Mouse (Mus musculus): ENCODE measurements around the gene Fam193b. TPM values are rescaled to one million over a fixed set of nuclear protein-coding genes. Genes with fewer than 3 reads are reported as not detected.
"Not testable (repeated sequence)": the region's sequence is repeated elsewhere in the genome, so short reads cannot be mapped to it uniquely, and the experiment has no call there.

Fam193b gene
- polyA plus RNA-seq, 1 experiment from 2014 or later = 34.3 TPM

DNA sequence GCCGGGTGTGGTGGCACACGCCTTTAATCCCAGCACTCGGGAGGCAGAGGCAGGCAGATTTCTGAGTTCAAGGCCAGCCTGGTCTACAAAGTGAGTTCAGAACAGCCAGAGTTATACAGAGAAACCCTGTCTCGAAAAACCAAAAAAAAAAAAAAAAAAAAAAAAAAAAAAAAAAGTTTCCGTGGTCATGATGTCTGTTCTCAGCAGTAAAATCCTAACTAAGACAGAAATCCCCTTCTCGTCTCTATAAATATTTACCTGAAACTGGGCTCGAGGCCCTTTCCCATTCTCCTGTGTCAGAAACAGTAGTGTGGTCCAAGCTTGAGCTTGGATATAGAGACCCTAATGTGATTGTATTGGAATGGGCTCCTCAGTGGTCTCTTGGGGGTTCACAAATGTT is 6.0 kb upstream of the Fam193b start:
- DNase-seq (ENCODE audit: low spot score); H3K9me3 ChIP-seq (replicated peaks; ENCODE audit: control insufficient read depth, low read length); H3K9ac ChIP-seq (ENCODE audit: low read length); H3K4me1 ChIP-seq (ENCODE audit: control insufficient read depth, insufficient read depth, low read length); H3K4me3 ChIP-seq (ENCODE audit: low read depth, low read length); H3K27ac ChIP-seq (ENCODE audit: low read depth, low read length); ATAC-seq; H3K36me3 ChIP-seq (ENCODE audit: control insufficient read depth, insufficient read depth, low read length); H3K4me2 ChIP-seq (ENCODE audit: low read length); H3K27me3 ChIP-seq (replicated peaks; ENCODE audit: control insufficient read depth, insufficient read depth, low read length): not testable (repeated sequence)
- 91% methylated on average over 7 of the region's 7 CpGs for WGBS

DNA sequence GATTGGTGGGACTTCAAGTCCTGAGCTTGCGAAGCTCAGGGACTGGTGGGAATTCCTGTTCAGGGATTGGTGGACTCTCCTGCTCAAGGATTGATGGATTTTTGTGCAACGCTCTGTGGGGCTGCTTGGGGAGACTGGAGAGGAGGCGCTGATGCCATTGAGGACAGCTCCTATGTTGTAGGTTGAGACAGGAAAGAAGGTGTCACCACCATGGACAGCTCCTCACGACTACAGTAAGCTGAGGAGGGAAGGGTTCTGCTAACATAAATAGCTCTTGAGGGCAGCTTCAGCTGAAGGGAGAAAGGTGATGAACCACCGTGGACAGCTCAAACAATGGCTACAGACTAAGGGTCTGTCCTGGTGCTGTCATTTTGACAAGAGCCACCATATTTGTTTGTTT is 5.0 kb upstream of the Fam193b start:
- Histone ChIP-seq H3K9me3 (replicated peaks; ENCODE audit: control insufficient read depth, low read length) (no peaks in the 10 kb centered on the region), H3K27ac (ENCODE audit: low read depth, low read length) (no peak overlapping the region), H3K9ac (ENCODE audit: low read length) (no peak overlapping the region), H3K4me3 (ENCODE audit: low read depth, low read length) (no peak overlapping the region), H3K27me3 (replicated peaks; ENCODE audit: control insufficient read depth, insufficient read depth, low read length) (no peaks in the 10 kb centered on the region), H3K4me2 (ENCODE audit: low read length) (no peak overlapping the region), H3K36me3 (ENCODE audit: control insufficient read depth, insufficient read depth, low read length) (no peaks in the 10 kb centered on the region), H3K4me1 (ENCODE audit: control insufficient read depth, insufficient read depth, low read length) (no peaks in the 10 kb centered on the region)
- WGBS = 67% methylated on average over 5 of the region's 5 CpGs
- ATAC-seq (no peak), DNase-seq (ENCODE audit: low spot score) (no peak)

DNA sequence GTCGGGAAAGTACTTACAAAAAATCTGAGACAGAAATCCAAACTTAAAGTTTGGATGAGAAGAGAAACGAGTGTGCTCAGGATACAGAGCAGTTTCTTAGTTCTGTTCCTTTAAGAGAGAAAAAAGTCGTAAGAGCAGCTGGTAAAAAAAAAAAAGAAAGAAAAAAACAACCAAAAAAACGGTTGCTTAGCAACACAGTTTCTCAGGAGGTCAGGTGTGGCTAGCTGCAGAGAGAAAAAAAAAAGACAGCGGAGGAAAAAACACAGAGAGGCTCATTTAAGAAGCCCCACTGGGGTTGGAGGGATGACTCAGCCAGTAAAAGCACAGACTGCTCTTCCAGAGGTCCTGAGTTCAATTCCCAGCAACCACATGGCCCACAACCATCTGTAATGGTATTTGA is 3.4 kb upstream of the Fam193b start:
- WGBS = 76% methylated on average over 5 of the region's 5 CpGs
- Histone ChIP-seq H3K4me2 (ENCODE audit: low read length) (no peak overlapping the region), H3K27ac (ENCODE audit: low read depth, low read length) (no peak overlapping the region), H3K36me3 (ENCODE audit: control insufficient read depth, insufficient read depth, low read length) (no peaks in the 10 kb centered on the region), H3K9me3 (replicated peaks; ENCODE audit: control insufficient read depth, low read length) (no peaks in the 10 kb centered on the region), H3K4me1 (ENCODE audit: control insufficient read depth, insufficient read depth, low read length) (peaks cover 6% of the 10 kb centered on the region), H3K4me3 (ENCODE audit: low read depth, low read length) (no peak overlapping the region), H3K27me3 (replicated peaks; ENCODE audit: control insufficient read depth, insufficient read depth, low read length) (no peaks in the 10 kb centered on the region), H3K9ac (ENCODE audit: low read length) (no peak overlapping the region)
- DNase-seq (ENCODE audit: low spot score) (peak; percentile 16), ATAC-seq (no peak)

DNA sequence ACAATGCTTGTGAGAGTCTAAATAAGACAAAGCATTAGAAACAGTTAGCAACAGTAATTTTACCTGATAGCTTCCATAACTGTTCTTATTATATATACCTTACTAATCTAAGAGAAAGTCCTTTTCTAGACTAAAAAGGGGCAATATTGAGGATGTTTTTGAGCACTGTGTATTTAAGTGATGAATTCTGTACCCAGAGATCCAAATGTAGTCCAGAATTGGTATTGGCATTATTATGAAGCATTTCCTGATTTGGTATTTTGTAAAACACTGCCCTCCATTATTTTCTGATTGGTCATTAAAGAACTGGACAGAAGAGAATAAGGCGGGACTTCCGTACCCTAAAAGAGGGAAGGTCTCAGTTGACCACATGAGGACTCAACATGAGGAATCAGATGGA is 2.5 kb upstream of the Fam193b start, which contains the start of gene Tmed9:
Tmed9 (plus strand) TSS at position 301 of the 400 bp plus-strand sequence.
- Histone ChIP-seq H3K4me3 (ENCODE audit: low read depth, low read length) (no peak within 1 kb of the TSS), H3K27ac (ENCODE audit: low read depth, low read length) (no peak within 1 kb of the TSS), H3K4me2 (ENCODE audit: low read length) (no peak within 1 kb of the TSS), H3K9me3 (replicated peaks; ENCODE audit: control insufficient read depth, low read length) (no peaks in the 10 kb centered on the region), H3K36me3 (ENCODE audit: control insufficient read depth, insufficient read depth, low read length) (peaks cover 1% of the 10 kb centered on the region; the same call in 1 of the 2 replicates), H3K4me1 (ENCODE audit: control insufficient read depth, insufficient read depth, low read length) (peaks cover 10% of the 10 kb centered on the region), H3K9ac (ENCODE audit: low read length) (no peak within 1 kb of the TSS), H3K27me3 (replicated peaks; ENCODE audit: control insufficient read depth, insufficient read depth, low read length) (no peaks in the 10 kb centered on the region)
- 96% methylated on average over 2 of the region's 2 CpGs for WGBS
- ATAC-seq (no peak), DNase-seq (ENCODE audit: low spot score) (no peak)

DNA sequence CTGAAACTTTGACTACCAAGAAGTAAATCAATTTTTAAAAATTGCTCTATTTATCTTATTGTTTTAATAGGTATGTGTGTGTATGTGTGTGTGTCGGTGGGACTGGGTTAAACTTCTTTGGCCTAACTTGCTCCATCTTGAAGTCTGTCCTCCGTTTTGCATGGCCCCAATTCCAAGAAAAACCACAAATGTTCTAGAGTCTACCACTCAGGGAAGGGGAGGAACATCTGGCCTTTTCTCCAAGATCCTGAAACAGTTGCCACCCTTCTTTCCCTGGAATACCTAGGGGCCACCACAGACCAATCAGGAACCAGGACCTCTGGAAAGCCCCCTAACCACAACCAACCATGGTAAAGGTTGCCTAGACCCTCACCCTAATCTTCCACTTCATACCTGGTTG is 1.1 kb upstream of the Fam193b start:
- no peak overlapping the region for H3K9ac ChIP-seq (ENCODE audit: low read length)
- H3K9me3 ChIP-seq (replicated peaks; ENCODE audit: control insufficient read depth, low read length) = no peaks in the 10 kb centered on the region
- DNase-seq (ENCODE audit: low spot score) (no peak), ATAC-seq (no peak)
- H3K27me3 ChIP-seq (replicated peaks; ENCODE audit: control insufficient read depth, insufficient read depth, low read length) = no peaks in the 10 kb centered on the region
- H3K4me2 ChIP-seq (ENCODE audit: low read length) = peak overlapping the region; percentile 98; the same call in 1 of the 2 replicates
- WGBS = 78% methylated on average over 2 of the region's 2 CpGs
- peaks cover 10% of the 10 kb centered on the region for H3K4me1 ChIP-seq (ENCODE audit: control insufficient read depth, insufficient read depth, low read length)
- no peak overlapping the region for H3K27ac ChIP-seq (ENCODE audit: low read depth, low read length)
- H3K4me3 ChIP-seq (ENCODE audit: low read depth, low read length) = no peak overlapping the region
- H3K36me3 ChIP-seq (ENCODE audit: control insufficient read depth, insufficient read depth, low read length) = peaks cover 13% of the 10 kb centered on the region

DNA sequence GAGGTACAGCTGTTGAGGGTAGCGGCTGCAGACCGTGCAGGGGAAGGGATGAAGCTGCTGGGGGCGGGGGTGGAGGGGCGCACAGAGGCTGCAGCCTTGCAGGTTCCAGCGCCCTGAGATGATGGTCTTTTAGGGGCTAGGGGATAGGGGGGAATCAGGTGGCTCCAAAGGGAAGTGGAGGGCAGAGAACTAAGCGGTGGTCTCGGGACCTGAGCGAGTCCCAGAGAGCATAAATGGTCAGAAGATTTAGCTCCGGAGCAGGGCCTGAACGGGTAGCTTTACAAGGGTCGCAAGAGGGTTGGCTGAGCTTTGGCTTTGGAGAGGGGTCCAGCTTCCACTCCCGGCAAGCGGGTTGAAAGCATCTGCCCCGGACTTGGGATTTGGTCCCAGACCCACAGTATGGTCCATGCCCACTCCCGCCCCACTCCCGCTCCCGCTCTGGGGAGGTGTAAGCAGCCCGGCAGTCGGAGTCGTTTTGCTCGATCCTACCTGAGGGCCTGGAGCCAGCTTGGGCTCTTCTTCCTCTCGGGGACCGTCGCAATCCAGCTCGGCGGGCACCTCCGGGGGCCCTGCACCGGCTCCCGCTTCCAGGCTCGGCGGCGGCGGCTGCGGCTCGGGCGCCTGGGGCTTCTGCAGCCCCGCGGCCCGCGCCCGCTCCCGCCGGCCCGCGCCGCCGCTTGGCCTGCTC is 490 bp downstream of the Fam193b start:
- peak overlapping the region; percentile 97 for H3K4me3 ChIP-seq (ENCODE audit: low read depth, low read length)
- H3K27me3 ChIP-seq (replicated peaks; ENCODE audit: control insufficient read depth, insufficient read depth, low read length) = no peaks in the 10 kb centered on the region
- H3K27ac ChIP-seq (ENCODE audit: low read depth, low read length) = peak overlapping the region; percentile 94
- peaks cover 10% of the 10 kb centered on the region for H3K4me1 ChIP-seq (ENCODE audit: control insufficient read depth, insufficient read depth, low read length)
- peak overlapping the region; percentile 98 for H3K4me2 ChIP-seq (ENCODE audit: low read length)
- DNase-seq (ENCODE audit: low spot score) = peak; percentile 50
- peak overlapping the region; percentile 97 for H3K9ac ChIP-seq (ENCODE audit: low read length)
- H3K9me3 ChIP-seq (replicated peaks; ENCODE audit: control insufficient read depth, low read length) = no peaks in the 10 kb centered on the region
- peaks cover 20% of the 10 kb centered on the region for H3K36me3 ChIP-seq (ENCODE audit: control insufficient read depth, insufficient read depth, low read length)
- under 1% methylated on average over 34 of the region's 47 CpGs for WGBS
- peak; percentile 78 for ATAC-seq

DNA sequence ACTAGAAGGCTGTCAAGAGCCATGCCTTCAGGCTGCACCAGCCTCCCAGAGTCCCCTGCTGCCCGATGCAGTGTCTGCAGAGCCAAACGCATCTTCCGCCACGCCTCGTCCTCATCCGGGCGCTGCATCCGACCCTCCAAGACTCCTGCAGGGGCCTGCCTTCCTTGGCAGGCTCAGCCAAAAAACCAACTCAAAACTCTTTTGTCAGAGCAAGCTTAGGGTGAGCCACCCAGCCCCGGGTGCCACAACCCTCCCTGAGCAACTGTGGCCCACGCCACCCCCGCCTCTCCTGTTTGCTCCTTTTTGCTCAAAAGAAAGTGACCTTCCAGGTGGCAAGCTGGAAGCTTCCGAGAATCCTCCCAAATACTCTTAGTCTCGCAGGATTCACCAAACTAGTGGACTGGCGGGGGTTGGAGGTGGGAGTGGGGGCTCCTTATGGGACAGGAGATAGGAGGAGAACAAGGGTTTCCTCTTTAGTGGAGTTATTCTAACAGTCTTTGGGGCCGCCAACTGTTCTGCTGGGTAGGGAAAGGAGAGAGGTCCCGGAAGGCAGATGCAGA is 1.1 kb downstream of the Fam193b start:
- peaks cover 10% of the 10 kb centered on the region for H3K4me1 ChIP-seq (ENCODE audit: control insufficient read depth, insufficient read depth, low read length)
- H3K4me3 ChIP-seq (ENCODE audit: low read depth, low read length) = peak overlapping the region; percentile 97
- WGBS = 3% methylated on average over 16 of the region's 16 CpGs
- H3K27me3 ChIP-seq (replicated peaks; ENCODE audit: control insufficient read depth, insufficient read depth, low read length) = no peaks in the 10 kb centered on the region
- H3K36me3 ChIP-seq (ENCODE audit: control insufficient read depth, insufficient read depth, low read length) = peaks cover 21% of the 10 kb centered on the region
- H3K9me3 ChIP-seq (replicated peaks; ENCODE audit: control insufficient read depth, low read length) = no peaks in the 10 kb centered on the region
- H3K27ac ChIP-seq (ENCODE audit: low read depth, low read length) = peak overlapping the region; percentile 94
- 0 out of 2 replicates have a peak, but pooled peaks have one; percentile 18 for ATAC-seq
- DNase-seq (ENCODE audit: low spot score) = peak; percentile 33
- peak overlapping the region; percentile 98 for H3K4me2 ChIP-seq (ENCODE audit: low read length)
- H3K9ac ChIP-seq (ENCODE audit: low read length) = peak overlapping the region; percentile 97

DNA sequence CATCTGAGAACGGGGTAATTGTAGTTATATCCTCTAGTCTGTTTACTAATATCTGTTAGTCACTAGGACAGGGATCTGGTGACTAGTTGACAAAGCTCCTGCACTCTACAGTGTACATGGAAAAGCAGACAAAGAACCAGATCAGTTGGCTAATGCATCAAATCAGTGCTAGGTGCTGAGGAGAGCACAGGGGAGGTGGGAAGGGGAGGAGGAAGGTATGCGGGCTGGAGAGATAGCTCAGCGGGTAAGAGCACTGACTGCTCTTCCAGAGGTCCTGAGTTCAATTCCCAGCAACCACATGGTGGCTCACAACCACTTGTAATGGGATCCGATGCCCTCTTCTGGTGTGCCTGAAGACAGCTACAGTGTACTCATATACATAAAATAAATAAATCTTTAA is 2.4 kb downstream of the Fam193b start:
- not testable (repeated sequence) for H3K27ac ChIP-seq (ENCODE audit: low read depth, low read length); H3K9ac ChIP-seq (ENCODE audit: low read length); ATAC-seq; H3K27me3 ChIP-seq (replicated peaks; ENCODE audit: control insufficient read depth, insufficient read depth, low read length); DNase-seq (ENCODE audit: low spot score); H3K9me3 ChIP-seq (replicated peaks; ENCODE audit: control insufficient read depth, low read length); H3K4me2 ChIP-seq (ENCODE audit: low read length); H3K4me3 ChIP-seq (ENCODE audit: low read depth, low read length)
- Histone ChIP-seq H3K36me3 (ENCODE audit: control insufficient read depth, insufficient read depth, low read length) (peaks cover 27% of the 10 kb centered on the region), H3K4me1 (ENCODE audit: control insufficient read depth, insufficient read depth, low read length) (peaks cover 10% of the 10 kb centered on the region)
- 88% methylated on average over 4 of the region's 4 CpGs for WGBS

DNA sequence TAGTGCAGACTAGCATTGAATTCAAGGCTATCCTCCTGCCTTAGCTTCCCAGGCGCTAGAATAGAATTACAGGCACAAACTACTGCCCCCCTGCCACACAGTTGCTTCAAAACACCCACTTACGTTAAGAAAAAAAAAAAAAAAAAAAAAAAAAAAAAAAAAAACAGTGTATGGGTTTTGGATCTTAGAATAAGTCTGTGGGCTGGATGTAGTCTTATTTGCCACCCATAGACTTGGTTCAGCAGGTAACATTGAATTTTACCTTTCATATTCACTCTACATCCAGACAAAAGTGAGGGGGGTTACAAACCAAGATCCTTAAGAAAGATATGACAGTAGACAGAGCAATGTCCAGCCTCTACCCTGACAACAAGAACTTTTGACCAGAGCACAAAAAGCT is 3.0 kb downstream of the Fam193b start:
- no peaks in the 10 kb centered on the region for H3K27me3 ChIP-seq (replicated peaks; ENCODE audit: control insufficient read depth, insufficient read depth, low read length)
- 77% methylated on average over 2 of the region's 2 CpGs for WGBS
- no peak overlapping the region for H3K9ac ChIP-seq (ENCODE audit: low read length)

More for the DNA sequence above, 3.0 kb downstream of the Fam193b start:
- no peak overlapping the region for H3K4me3 ChIP-seq (ENCODE audit: low read depth, low read length)
- DNase-seq (ENCODE audit: low spot score) = no peak
- H3K4me2 ChIP-seq (ENCODE audit: low read length) = no peak overlapping the region
- no peak overlapping the region for H3K27ac ChIP-seq (ENCODE audit: low read depth, low read length)
- peaks cover 29% of the 10 kb centered on the region for H3K36me3 ChIP-seq (ENCODE audit: control insufficient read depth, insufficient read depth, low read length)
- no peaks in the 10 kb centered on the region for H3K9me3 ChIP-seq (replicated peaks; ENCODE audit: control insufficient read depth, low read length)
- peaks cover 10% of the 10 kb centered on the region for H3K4me1 ChIP-seq (ENCODE audit: control insufficient read depth, insufficient read depth, low read length)
- ATAC-seq = no peak
